Mouse (Mus musculus) limb, embryonic 14.5 days (tissue): ENCODE measurements around the gene Heg1. TPM values are rescaled to one million over a fixed set of nuclear protein-coding genes. Genes with fewer than 3 reads are reported as not detected.

Experiments
- ATAC-seq: fragments of 200-750 bp; cut with Nextera tagmentation; 2 replicates; pipeline ENCODE4 v1.8.0; 2017; ENCODE audit warnings: low read depth, moderate number of reproducible peaks, moderate TSS enrichment; ENCODE audit not compliant: low FRiP score
- DNase-seq: peaks from one replicate; pipeline ENCODE4 v3.0.0-alpha.2; 2015; ENCODE audit warnings: low spot score
- H3K27ac ChIP-seq: fragments of 300-500 bp; sonication (generic); replicated peaks from 2 replicates; pipeline ENCODE4 v1.5.1; 2014; ENCODE audit warnings: low read depth, mild to moderate bottlenecking, low read length, moderate library complexity, mixed read lengths
- H3K27me3 ChIP-seq: fragments of 300-500 bp; sonication (generic); 2 replicates; pipeline ENCODE4 v1.6.1; 2014; ENCODE audit warnings: low read length, mixed read lengths; ENCODE audit not compliant: control insufficient read depth, insufficient read depth
- H3K36me3 ChIP-seq: fragments of 300-500 bp; sonication (generic); 2 replicates; pipeline ENCODE4 v1.6.1; 2014; ENCODE audit warnings: mild to moderate bottlenecking, low read length, moderate library complexity, mixed read lengths; ENCODE audit not compliant: control insufficient read depth, insufficient read depth
- H3K4me1 ChIP-seq: fragments of 300-500 bp; sonication (generic); 2 replicates; pipeline ENCODE4 v1.6.1; 2014; ENCODE audit warnings: antibody characterized with exemption, low read length, mixed read lengths; ENCODE audit not compliant: control insufficient read depth, insufficient read depth
- H3K4me2 ChIP-seq: fragments of 300-500 bp; sonication (generic); replicated peaks from 2 replicates; pipeline ENCODE4 v1.6.1; 2014; ENCODE audit warnings: low read depth, mild to moderate bottlenecking, low read length, moderate library complexity; ENCODE audit not compliant: severe bottlenecking
- H3K4me3 ChIP-seq: fragments of 300-500 bp; sonication (generic); replicated peaks from 2 replicates; pipeline ENCODE4 v1.5.1; 2014; ENCODE audit warnings: low read length
- H3K9ac ChIP-seq: fragments of 300-500 bp; sonication (generic); 2 replicates; pipeline ENCODE4 v1.6.1; 2014; ENCODE audit warnings: mild to moderate bottlenecking, low read depth, low read length, moderate library complexity; ENCODE audit not compliant: severe bottlenecking
- H3K9me3 ChIP-seq: fragments of 300-500 bp; sonication (generic); 2 replicates; pipeline ENCODE4 v1.6.1; 2016; ENCODE audit warnings: low read length; ENCODE audit not compliant: control insufficient read depth
- POLR2A ChIP-seq: fragments of 200-500 bp; IDR thresholded peaks from 2 replicates; pipeline ENCODE4 v1.8.0; 2012; ENCODE audit warnings: inconsistent platforms, mild to moderate bottlenecking, moderate library complexity, borderline replicate concordance; ENCODE audit not compliant: insufficient read depth, insufficient read length; ENCODE audit errors: extremely low read depth
- WGBS: fragments of 180-500 bp; shearing (Covaris S2); extraction: QIAGEN DNeasy Blood & Tissue Kit; methylation state at CpG from one replicate; pipeline ENCODE4 v1.1.7; 2014; 5-methylcytosine and 5-hydroxymethylcytosine counted together
- polyA plus RNA-seq, 2 experiments: library from polyadenylated mRNA; depleted of rRNA in 1 of 2; stranded (reverse) in 1 of 2; unstranded in 1 of 2; fragments of >200 nt; fragmentation: Nextera tagmentation in 1 of 2; extraction: Ambion mirVana in 1 of 2; gene quantifications; 2 replicates each; pipeline versions ENCODE4 v1.2.1 to v1.2.3; 2012 to 2014

Heg1 gene
- polyA plus RNA-seq, 2 experiments, result 20.8 to 22.0 TPM

DNA sequence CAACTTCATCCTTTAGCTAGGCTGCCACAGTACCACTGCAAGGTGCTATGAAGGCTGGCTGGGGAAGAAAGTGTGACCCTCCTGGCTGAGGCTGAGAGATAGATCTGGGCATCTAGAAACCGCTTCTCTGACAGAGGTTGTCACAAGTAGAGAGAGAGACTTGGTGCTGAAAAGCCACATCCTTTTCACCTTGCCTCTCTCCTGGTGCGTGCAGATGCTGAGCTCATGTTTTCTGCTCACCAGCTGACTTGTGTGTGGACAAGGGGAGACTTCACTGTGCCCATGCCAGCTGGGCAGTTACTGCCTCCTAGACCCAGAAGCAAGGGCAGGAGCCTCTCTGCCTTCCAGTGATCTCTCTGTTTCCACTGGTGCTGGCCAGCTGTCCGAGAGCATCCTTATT is 3.6 kb downstream of the Heg1 start:
- no peak for TF ChIP-seq POLR2A
- peaks cover 30% of the 10 kb centered on the region for H3K4me1 ChIP-seq
- H3K27me3 ChIP-seq, result no peaks in the 10 kb centered on the region
- no peak overlapping the region for H3K4me2 ChIP-seq
- no peak for DNase-seq
- H3K9me3 ChIP-seq, result no peaks in the 10 kb centered on the region
- H3K36me3 ChIP-seq, result no peaks in the 10 kb centered on the region
- H3K27ac ChIP-seq, result no peak overlapping the region
- no peak for ATAC-seq
- H3K9ac ChIP-seq, result no peak overlapping the region
- 45% methylated on average over 3 of the region's 3 CpGs for WGBS
- H3K4me3 ChIP-seq, result no peak overlapping the region

DNA sequence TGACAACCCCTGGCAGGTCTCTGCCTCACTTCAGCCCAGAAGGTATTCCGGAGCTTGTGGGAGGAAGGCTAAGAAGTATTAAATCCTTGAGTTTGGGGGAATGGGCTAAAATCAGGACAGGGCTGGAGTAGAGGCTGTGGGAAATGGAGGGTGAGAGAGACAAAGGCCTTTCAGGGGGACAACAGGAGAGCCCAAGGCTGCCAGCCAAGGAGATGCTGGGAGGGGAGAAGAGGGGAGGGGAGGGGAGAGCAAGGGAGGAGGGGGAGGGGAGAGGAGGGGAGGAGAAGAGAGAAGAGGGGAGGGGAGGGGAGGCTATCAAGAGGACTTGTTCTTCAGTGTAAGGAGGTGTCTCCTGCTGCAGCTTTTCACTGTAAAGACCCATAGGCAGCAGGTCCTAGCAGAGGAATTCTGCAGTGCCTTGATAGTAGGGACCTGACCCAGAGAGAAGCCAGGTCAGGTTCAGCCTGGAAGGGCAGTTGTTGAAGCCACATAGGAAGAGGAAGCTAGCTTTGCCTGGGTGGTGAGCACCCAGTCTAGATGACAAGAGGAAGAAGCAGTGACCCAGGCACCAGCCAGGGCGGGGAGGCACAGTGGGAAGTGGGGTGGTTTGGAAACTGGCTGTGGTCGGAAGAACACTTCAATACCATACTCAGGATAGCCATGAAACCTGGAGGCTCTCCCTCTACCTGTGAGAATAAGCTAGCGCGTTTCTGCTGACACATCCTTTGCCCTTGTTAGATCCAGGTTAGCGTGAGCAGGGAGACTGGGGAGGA is 7.0 kb downstream of the Heg1 start:
- Histone ChIP-seq H3K4me1 (peaks cover 20% of the 10 kb centered on the region; the same call in 1 of the 2 replicates), H3K36me3 (no peaks in the 10 kb centered on the region), H3K27me3 (no peaks in the 10 kb centered on the region), H3K4me2 (no peak overlapping the region), H3K27ac (no peak overlapping the region), H3K9ac (no peak overlapping the region), H3K9me3 (no peaks in the 10 kb centered on the region), H3K4me3 (no peak overlapping the region)
- no peak for TF ChIP-seq POLR2A
- WGBS, result 79% methylated on average over 6 of the region's 6 CpGs
- DNase-seq (no peak), ATAC-seq (no peak)

DNA sequence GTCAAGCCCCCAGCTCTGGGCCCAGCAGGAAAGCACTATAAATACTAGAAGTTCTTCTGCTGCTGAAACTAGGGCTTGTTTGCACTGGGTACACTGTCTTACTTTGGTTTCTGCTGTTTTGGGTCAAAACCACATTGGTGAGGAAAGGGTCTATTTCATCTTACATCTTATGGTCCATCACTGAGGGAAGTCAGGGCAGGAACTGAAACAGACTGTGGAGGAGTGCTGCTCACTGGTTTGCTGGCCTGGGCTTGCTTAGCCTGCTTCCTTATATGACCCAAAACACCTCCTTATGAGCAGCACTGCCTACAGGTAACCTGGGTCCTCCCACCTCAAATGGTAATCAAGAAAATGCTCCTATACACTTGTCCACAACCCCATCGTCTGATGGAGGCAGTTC is 9.4 kb downstream of the Heg1 start:
- Histone ChIP-seq H3K4me3 (no peak overlapping the region), H3K27me3 (no peaks in the 10 kb centered on the region), H3K9ac (no peak overlapping the region), H3K4me1 (peaks cover 15% of the 10 kb centered on the region), H3K27ac (no peak overlapping the region), H3K4me2 (no peak overlapping the region), H3K36me3 (no peaks in the 10 kb centered on the region), H3K9me3 (no peaks in the 10 kb centered on the region)
- DNase-seq, result no peak
- ATAC-seq, result no peak
- 88% methylated on average over 1 of the region's 1 CpGs for WGBS
- no peak for TF ChIP-seq POLR2A

DNA sequence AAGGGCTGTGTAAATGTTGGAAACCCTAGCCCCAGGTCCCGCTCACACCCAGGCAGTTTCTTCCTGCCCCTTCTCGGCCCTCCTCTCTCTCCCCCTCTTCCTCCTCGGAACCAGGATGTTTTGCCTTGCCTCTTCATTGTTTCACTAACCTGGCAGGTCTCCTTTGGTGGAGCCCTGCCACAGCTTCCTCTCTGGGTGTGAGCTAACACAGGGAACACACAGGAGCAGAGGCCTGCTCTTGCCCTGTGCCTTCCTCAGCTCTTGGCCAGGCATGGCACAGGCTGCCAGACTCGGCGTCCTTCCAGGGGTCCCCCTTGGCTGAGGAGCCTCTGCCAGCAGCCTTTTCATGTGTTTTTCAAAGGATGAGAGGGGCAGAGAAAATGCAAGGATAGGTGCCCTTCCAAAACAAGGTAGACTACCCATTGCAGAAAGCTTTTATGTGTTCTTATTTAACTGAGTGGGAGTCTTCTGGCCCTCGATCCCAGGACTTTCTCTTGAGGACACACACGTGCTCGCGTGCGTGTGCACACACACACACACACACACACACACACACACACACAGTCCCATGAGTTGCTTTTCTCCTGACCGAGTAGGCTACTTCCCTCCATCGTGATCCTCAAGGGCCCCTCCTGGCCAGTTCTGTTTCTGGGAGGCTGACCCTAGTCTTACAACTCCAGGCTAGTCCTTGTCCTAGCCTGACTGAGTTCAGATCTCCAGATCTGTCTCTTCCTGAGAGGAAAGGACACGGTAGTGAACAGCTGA is 12.8 kb downstream of the Heg1 start:
- TF ChIP-seq POLR2A, result no peak
- no peaks in the 10 kb centered on the region for H3K9me3 ChIP-seq
- no peak overlapping the region for H3K9ac ChIP-seq
- no peaks in the 10 kb centered on the region for H3K36me3 ChIP-seq
- no peak overlapping the region for H3K4me3 ChIP-seq
- no peak overlapping the region for H3K27ac ChIP-seq
- no peaks in the 10 kb centered on the region for H3K27me3 ChIP-seq
- ATAC-seq (no peak), DNase-seq (no peak)
- H3K4me2 ChIP-seq, result no peak overlapping the region
- H3K4me1 ChIP-seq, result peaks cover 31% of the 10 kb centered on the region
- WGBS, result 73% methylated on average over 13 of the region's 13 CpGs

DNA sequence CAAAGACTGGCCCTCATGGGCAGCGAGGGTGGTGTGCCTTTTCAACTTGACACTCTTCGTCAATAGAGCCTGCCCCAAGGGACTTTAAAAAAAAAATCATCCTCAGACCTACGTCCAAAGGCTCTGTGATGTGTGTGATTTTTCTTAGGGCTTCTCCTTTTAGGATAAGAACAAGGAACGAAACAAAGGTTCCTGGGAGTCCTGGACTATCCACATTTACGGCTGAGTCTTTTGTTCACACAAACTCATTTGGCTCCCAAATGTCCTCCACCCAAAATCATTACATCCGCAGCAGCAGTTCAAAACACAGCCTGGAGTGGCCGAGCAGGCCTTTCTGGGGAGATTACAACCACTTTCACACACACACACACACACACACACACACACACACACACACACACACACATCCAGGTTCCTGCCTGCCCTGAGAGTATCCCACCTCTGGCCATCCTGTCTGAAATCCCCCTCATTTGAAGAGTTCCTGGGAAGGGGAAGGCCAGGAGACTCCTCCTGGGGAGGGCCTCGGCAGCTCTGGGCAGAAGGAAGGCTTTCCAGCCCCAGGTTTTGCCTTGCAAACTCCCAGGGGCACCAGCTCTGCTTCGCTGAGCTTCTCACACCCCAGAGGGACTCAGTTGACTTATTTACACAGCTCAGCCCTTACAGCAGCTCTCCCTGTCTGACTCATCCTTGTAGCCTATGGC is 13.6 kb downstream of the Heg1 start:
- peaks cover 31% of the 10 kb centered on the region for H3K4me1 ChIP-seq
- H3K9me3 ChIP-seq, result no peaks in the 10 kb centered on the region
- no peak overlapping the region for H3K4me2 ChIP-seq
- DNase-seq (no peak), ATAC-seq (no peak)
- H3K27ac ChIP-seq, result no peak overlapping the region
- WGBS, result 58% methylated on average over 9 of the region's 9 CpGs
- no peak for TF ChIP-seq POLR2A
- no peaks in the 10 kb centered on the region for H3K27me3 ChIP-seq
- H3K36me3 ChIP-seq, result no peaks in the 10 kb centered on the region
- no peak overlapping the region for H3K4me3 ChIP-seq
- no peak overlapping the region for H3K9ac ChIP-seq
